Mouse (Mus musculus): Measurements from ENCODE around the gene Aspa. TPM values are rescaled to one million over a fixed set of nuclear protein-coding genes. Genes with fewer than 3 reads are reported as not detected.

Gene Aspa
- 3.1 TPM in 2 replicates for polyA plus RNA-seq (2015; fragmentation: Nextera tagmentation; extraction: Ambion mirVana)

DNA sequence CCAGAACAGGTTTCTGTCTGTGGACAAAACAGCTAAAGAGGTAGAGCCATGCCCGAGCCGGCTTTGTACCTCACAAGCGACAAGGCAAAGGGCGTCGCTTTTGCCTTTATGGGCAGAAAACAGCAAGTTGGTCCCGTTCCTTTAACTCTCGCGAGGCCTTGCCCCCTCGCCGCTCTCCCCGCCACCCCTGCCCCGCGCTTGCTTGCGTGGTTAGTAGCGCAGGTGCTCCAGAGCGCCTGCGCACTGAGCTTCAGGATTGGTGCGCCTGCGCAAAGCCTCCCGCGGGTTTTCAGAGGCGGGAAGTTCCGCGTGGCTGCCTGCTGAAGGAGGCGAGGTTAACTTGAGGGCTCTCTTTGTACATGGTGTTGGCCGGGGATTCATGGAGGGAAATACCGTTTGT, at the start of gene Aspa, which contains the start of the genes Gm49340 and Spata22:
Gene Aspa (minus strand): TSS at position 155 of the 400 bp plus-strand sequence.
Gene Gm49340 (plus strand): TSS at position 300 of the 400 bp plus-strand sequence.
Gene Spata22 (plus strand): TSS at position 300 of the 400 bp plus-strand sequence.

DNA sequence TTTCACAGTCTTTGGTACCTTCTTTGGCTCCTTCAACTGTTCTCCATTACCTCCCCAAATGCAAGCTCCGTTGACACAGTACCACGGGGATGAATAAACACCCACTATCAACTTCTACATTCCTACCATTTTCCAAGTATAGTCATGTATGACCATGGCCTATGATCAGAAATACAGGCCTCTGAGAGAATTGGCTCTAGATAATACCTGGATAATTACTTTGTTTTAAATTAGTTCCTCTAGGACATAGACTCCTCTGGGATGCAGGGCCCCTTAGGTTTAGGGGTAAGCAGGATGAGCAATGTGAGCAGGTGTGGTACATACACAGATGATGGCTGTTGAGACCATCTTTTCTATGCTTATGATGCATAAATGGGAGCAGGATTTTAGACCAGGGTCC, 41.5 kb upstream of the Aspa start, which contains the start of gene Olfr376:
Gene Olfr376 (plus strand): TSS at position 301 of the 400 bp plus-strand sequence.

DNA sequence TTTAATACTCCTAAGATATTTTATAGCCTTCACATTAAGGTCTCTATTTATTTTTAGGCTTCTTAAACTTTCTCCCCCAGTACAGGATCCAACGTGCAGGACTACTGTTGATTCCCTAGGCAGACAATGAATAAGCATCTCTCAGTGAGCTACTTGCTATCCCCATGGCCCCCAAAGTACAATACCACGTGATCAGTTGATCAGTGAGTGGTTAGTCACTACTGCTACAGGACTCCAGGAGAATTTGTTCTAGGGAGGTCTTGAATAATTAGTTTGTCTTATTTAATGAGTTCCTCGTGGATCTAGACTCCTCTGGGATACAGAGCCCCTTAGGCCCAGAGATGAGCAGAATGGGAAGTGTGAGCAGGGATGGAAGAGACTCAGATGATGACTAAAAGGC, 21.1 kb upstream of the Aspa start, which contains the start of gene Olfr20:
Gene Olfr20 (plus strand): TSS at position 301 of the 400 bp plus-strand sequence.

DNA sequence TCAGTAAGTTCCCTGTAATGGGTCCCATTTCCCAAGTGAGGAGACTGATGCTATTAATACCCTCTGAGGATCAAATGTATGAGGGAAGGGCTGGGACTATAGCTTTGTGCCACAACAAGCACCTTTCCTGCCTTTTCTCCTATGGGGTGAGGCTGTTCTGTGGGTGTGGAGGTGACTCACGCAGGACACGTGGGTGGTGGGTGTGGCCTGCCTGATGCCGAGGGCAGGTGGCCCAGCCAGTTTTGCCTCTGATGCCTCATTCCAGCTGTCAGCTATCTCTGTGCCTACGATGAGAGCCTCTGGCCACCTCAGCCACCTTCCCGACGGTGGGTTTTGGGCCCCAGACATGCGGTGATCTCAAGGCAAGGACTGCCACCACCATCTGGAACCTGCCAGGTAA, 62.1 kb downstream of the Aspa start, which contains the start of gene Trpv3:
Gene Trpv3 (plus strand): TSS at position 122 of the 400 bp plus-strand sequence.

Other genes with a start within 250 kb of the Aspa start
- 0.05 and 0.11 TPM in 2 replicates for gene Itgae, start 239.0 kb downstream of the Aspa start, polyA plus RNA-seq (2015; fragmentation: Nextera tagmentation; extraction: Ambion mirVana)
- 2.3 and 3.7 TPM in 2 replicates for gene Haspin, start 191.3 kb downstream of the Aspa start, polyA plus RNA-seq (2015; fragmentation: Nextera tagmentation; extraction: Ambion mirVana)
- 0.54 and 0.60 TPM in 2 replicates for gene P2rx5, start 169.2 kb downstream of the Aspa start, polyA plus RNA-seq (2015; fragmentation: Nextera tagmentation; extraction: Ambion mirVana)
- 102 and 107 TPM in 2 replicates for gene Emc6, start 152.6 kb downstream of the Aspa start, polyA plus RNA-seq (2015; fragmentation: Nextera tagmentation; extraction: Ambion mirVana)
- 182 and 189 TPM in 2 replicates for gene Tax1bp3, start 152.5 kb downstream of the Aspa start, polyA plus RNA-seq (2015; fragmentation: Nextera tagmentation; extraction: Ambion mirVana)
- 20.1 and 20.7 TPM in 2 replicates for gene Ctns, start 130.6 kb downstream of the Aspa start, polyA plus RNA-seq (2015; fragmentation: Nextera tagmentation; extraction: Ambion mirVana)
- gene Shpk, start 130.1 kb downstream of the Aspa start, polyA plus RNA-seq (2015; fragmentation: Nextera tagmentation; extraction: Ambion mirVana) = 3.7 and 4.0 TPM in 2 replicates
- not detected in 2 replicates for gene Trpv1, start 95.3 kb downstream of the Aspa start, polyA plus RNA-seq (2015; fragmentation: Nextera tagmentation; extraction: Ambion mirVana)
- gene Trpv3, start 62.2 kb downstream of the Aspa start, polyA plus RNA-seq (2015; fragmentation: Nextera tagmentation; extraction: Ambion mirVana) = 0.05 TPM in 2 replicates
- not detected in 2 replicates for gene Gm49340, start 145 bp upstream of the Aspa start, polyA plus RNA-seq (2015; fragmentation: Nextera tagmentation; extraction: Ambion mirVana)
- gene Spata22, start 145 bp upstream of the Aspa start, polyA plus RNA-seq (2015; fragmentation: Nextera tagmentation; extraction: Ambion mirVana) = 0.10 TPM in 1 of 2 replicates, not detected in the other
- gene Olfr20, start 21.2 kb upstream of the Aspa start, polyA plus RNA-seq (2015; fragmentation: Nextera tagmentation; extraction: Ambion mirVana) = not detected in 2 replicates
- gene Olfr376, start 41.6 kb upstream of the Aspa start, polyA plus RNA-seq (2015; fragmentation: Nextera tagmentation; extraction: Ambion mirVana) = not detected in 2 replicates
- gene Olfr1, start 70.0 kb upstream of the Aspa start, polyA plus RNA-seq (2015; fragmentation: Nextera tagmentation; extraction: Ambion mirVana) = not detected in 2 replicates
- not detected in 2 replicates for gene Olfr378, start 98.9 kb upstream of the Aspa start, polyA plus RNA-seq (2015; fragmentation: Nextera tagmentation; extraction: Ambion mirVana)
- not detected in 2 replicates for gene Olfr380, start 127.9 kb upstream of the Aspa start, polyA plus RNA-seq (2015; fragmentation: Nextera tagmentation; extraction: Ambion mirVana)
- gene Olfr381, start 162.0 kb upstream of the Aspa start, polyA plus RNA-seq (2015; fragmentation: Nextera tagmentation; extraction: Ambion mirVana) = not detected in 2 replicates
- gene Olfr382, start 187.6 kb upstream of the Aspa start, polyA plus RNA-seq (2015; fragmentation: Nextera tagmentation; extraction: Ambion mirVana) = not detected in 2 replicates